Mouse (Mus musculus) heart, embryonic 14.5 days (tissue): ENCODE measurements at regions not wholly inside any gene's neighbourhood (a gene's known extent, or its start where the extent isn't known, plus 50 kb on each side); places are given as distances from the start of the nearest gene placed in this dataset.

Experiments used
- ATAC-seq: fragments of 200-750 bp; cut with Nextera tagmentation; 2 replicates; pipeline ENCODE4 v1.8.0; 2017; ENCODE audit warnings: low read depth, moderate TSS enrichment; ENCODE audit not compliant: insufficient number of reproducible peaks, insufficient read depth, low FRiP score
- H3K27ac ChIP-seq, 2 experiments: fragments of 200-500 bp in 1 of 2; fragments of 300-500 bp in 1 of 2; sonication (generic) in 1 of 2; replicated peaks in 1 of 2; 2 replicates each; pipeline ENCODE4 v1.5.1; 2012 to 2014; ENCODE audit warnings: low read depth in 2 of 2, low read length in 2 of 2, control low read depth in 1 of 2, mild to moderate bottlenecking in 1 of 2, mixed read lengths in 1 of 2; ENCODE audit not compliant: control insufficient read depth in 1 of 2, insufficient read depth in 1 of 2
- H3K27me3 ChIP-seq: fragments of 300-500 bp; sonication (generic); 2 replicates; pipeline ENCODE4 v1.6.1; 2014; ENCODE audit warnings: mild to moderate bottlenecking, low read length, control low read depth; ENCODE audit not compliant: control insufficient read depth, insufficient read depth
- H3K36me3 ChIP-seq: fragments of 300-500 bp; sonication (generic); 2 replicates; pipeline ENCODE4 v1.6.1; 2014; ENCODE audit warnings: mild to moderate bottlenecking, control low read depth, low read length, mixed read lengths; ENCODE audit not compliant: control insufficient read depth, insufficient read depth
- H3K4me1 ChIP-seq, 2 experiments: fragments of 200-500 bp in 1 of 2; fragments of 300-500 bp in 1 of 2; sonication (generic) in 1 of 2; 2 replicates each; pipeline ENCODE4 v1.6.1; 2012 to 2014; ENCODE audit warnings: low read length in 2 of 2, control low read depth in 1 of 2, mixed read lengths in 1 of 2; ENCODE audit not compliant: control insufficient read depth in 2 of 2, insufficient read depth in 2 of 2
- H3K4me2 ChIP-seq: fragments of 300-500 bp; sonication (generic); 2 replicates; pipeline ENCODE4 v1.6.1; 2014; ENCODE audit warnings: mild to moderate bottlenecking, low read length
- H3K4me3 ChIP-seq, 2 experiments: fragments of 200-500 bp in 1 of 2; fragments of 300-500 bp in 1 of 2; sonication (generic) in 1 of 2; 2 replicates each; pipeline ENCODE4 v1.5.1; 2012 to 2014; ENCODE audit warnings: low read length in 2 of 2, mild to moderate bottlenecking in 2 of 2, control low read depth in 1 of 2, low read depth in 1 of 2, moderate library complexity in 1 of 2; ENCODE audit not compliant: control insufficient read depth in 1 of 2, insufficient read depth in 1 of 2
- H3K9ac ChIP-seq: fragments of 300-500 bp; sonication (generic); 2 replicates; pipeline ENCODE4 v1.6.1; 2014; ENCODE audit warnings: mild to moderate bottlenecking, low read length
- H3K9me3 ChIP-seq: fragments of 300-500 bp; sonication (generic); 2 replicates; pipeline ENCODE4 v1.6.1; 2016; ENCODE audit warnings: low read length, control low read depth; ENCODE audit not compliant: control insufficient read depth
- WGBS: fragments of 180-500 bp; shearing (Covaris S2); extraction: QIAGEN DNeasy Blood & Tissue Kit; methylation state at CpG from one replicate; pipeline ENCODE4 v1.1.7; 2014; 5-methylcytosine and 5-hydroxymethylcytosine counted together

- WGBS, result 82% methylated on average over 4 of the region's 4 CpGs
These were observed 119.8 kb upstream of the Prickle1 start for GRCm38 (mm10) chr15:93715443-93715842.

GRCm38 (mm10) chr15:93713428-93713827, 117.7 kb upstream of the Prickle1 start:
- WGBS, result 79% methylated on average over 7 of the region's 7 CpGs
- ATAC-seq, result no peak
- H3K27ac ChIP-seq, result no peak overlapping the region

More at GRCm38 (mm10) chr15:93715443-93715842, 119.8 kb upstream of the Prickle1 start:
- no peak overlapping the region for H3K4me2 ChIP-seq
- H3K4me3 ChIP-seq, result no peak overlapping the region
- no peak for ATAC-seq
- H3K9me3 ChIP-seq, result no peaks in the 10 kb centered on the region
- no peak overlapping the region for H3K9ac ChIP-seq
- no peaks in the 10 kb centered on the region for H3K36me3 ChIP-seq
- no peak overlapping the region for H3K27ac ChIP-seq
- peaks cover 0 to 2% of the 10 kb centered on the region in 2 experiments; a peak in 1 of 4 replicates for H3K4me1 ChIP-seq
- H3K27me3 ChIP-seq, result no peaks in the 10 kb centered on the region

GRCm38 (mm10) chr15:93712594-93712993, 116.9 kb upstream of the Prickle1 start:
- H3K9ac ChIP-seq, result no peak overlapping the region
- H3K4me2 ChIP-seq, result no peak overlapping the region
- no peak for ATAC-seq
- H3K4me3 ChIP-seq, result no peak overlapping the region
- WGBS, result 74% methylated on average over 10 of the region's 10 CpGs
- H3K4me1 ChIP-seq, result peaks cover 5 to 6% of the 10 kb centered on the region in 2 experiments; a peak in 3 of 4 replicates
- no peaks in the 10 kb centered on the region for H3K9me3 ChIP-seq
- no peaks in the 10 kb centered on the region for H3K27me3 ChIP-seq
- no peaks in the 10 kb centered on the region for H3K36me3 ChIP-seq
- no peak overlapping the region for H3K27ac ChIP-seq

More at GRCm38 (mm10) chr15:93713428-93713827, 117.7 kb upstream of the Prickle1 start:
- Histone ChIP-seq H3K9ac (no peak overlapping the region), H3K4me2 (no peak overlapping the region), H3K4me1 (peaks cover 3 to 4% of the 10 kb centered on the region in 2 experiments; a peak in 3 of 4 replicates), H3K4me3 (no peak overlapping the region), H3K27me3 (no peaks in the 10 kb centered on the region), H3K9me3 (no peaks in the 10 kb centered on the region), H3K36me3 (no peaks in the 10 kb centered on the region)

- H3K4me2 ChIP-seq, result no peak overlapping the region
- H3K9ac ChIP-seq, result no peak overlapping the region
- WGBS, result 86% methylated on average over 13 of the region's 13 CpGs
- no peak overlapping the region for H3K4me3 ChIP-seq
- H3K4me1 ChIP-seq, result peaks cover 6 to 14% of the 10 kb centered on the region in 2 experiments
- no peaks in the 10 kb centered on the region for H3K9me3 ChIP-seq
- no peak overlapping the region for H3K27ac ChIP-seq
- no peaks in the 10 kb centered on the region for H3K36me3 ChIP-seq
- H3K27me3 ChIP-seq, result no peaks in the 10 kb centered on the region
- no peak for ATAC-seq
These were observed 115.6 kb upstream of the Prickle1 start for GRCm38 (mm10) chr15:93711150-93711784.

- no peak overlapping the region for H3K9ac ChIP-seq
- H3K27me3 ChIP-seq, result no peaks in the 10 kb centered on the region
- H3K4me1 ChIP-seq, result peaks cover 6 to 14% of the 10 kb centered on the region in 2 experiments
- H3K4me3 ChIP-seq, result no peak overlapping the region
- H3K4me2 ChIP-seq, result no peak overlapping the region
- H3K9me3 ChIP-seq, result no peaks in the 10 kb centered on the region
- no peaks in the 10 kb centered on the region for H3K36me3 ChIP-seq
- 84% methylated on average over 15 of the region's 15 CpGs for WGBS
- H3K27ac ChIP-seq, result no peak overlapping the region
- ATAC-seq, result no peak
These were observed 114.9 kb upstream of the Prickle1 start for GRCm38 (mm10) chr15:93710493-93711149.

GRCm38 (mm10) chr15:93706366-93706930, 110.8 kb upstream of the Prickle1 start:
- no peaks in the 10 kb centered on the region for H3K27me3 ChIP-seq
- H3K27ac ChIP-seq, result no peak overlapping the region

GRCm38 (mm10) chr15:93705651-93706050, 110.0 kb upstream of the Prickle1 start:
- peaks cover 4 to 19% of the 10 kb centered on the region in 2 experiments for H3K4me1 ChIP-seq
- no peaks in the 10 kb centered on the region for H3K36me3 ChIP-seq
- no peak overlapping the region for H3K9ac ChIP-seq
- WGBS, result 87% methylated on average over 4 of the region's 4 CpGs
- H3K4me2 ChIP-seq, result no peak overlapping the region
- no peak overlapping the region for H3K27ac ChIP-seq
- H3K27me3 ChIP-seq, result no peaks in the 10 kb centered on the region
- ATAC-seq, result no peak
- no peaks in the 10 kb centered on the region for H3K9me3 ChIP-seq
- H3K4me3 ChIP-seq, result no peak overlapping the region

More at GRCm38 (mm10) chr15:93706366-93706930, 110.8 kb upstream of the Prickle1 start:
- 69% methylated on average over 11 of the region's 11 CpGs for WGBS
- H3K4me1 ChIP-seq, result peaks cover 4 to 19% of the 10 kb centered on the region in 2 experiments
- no peak overlapping the region for H3K4me2 ChIP-seq
- no peak overlapping the region for H3K4me3 ChIP-seq
- 0 out of 2 replicates have a peak, but pooled peaks have one; percentile 27 for ATAC-seq
- no peaks in the 10 kb centered on the region for H3K9me3 ChIP-seq
- H3K9ac ChIP-seq, result no peak overlapping the region
- H3K36me3 ChIP-seq, result no peaks in the 10 kb centered on the region
